Mouse (Mus musculus) lung, embryonic 14.5 days (tissue): ENCODE measurements around the gene Timp2. TPM values are rescaled to one million over a fixed set of nuclear protein-coding genes. Genes with fewer than 3 reads are reported as not detected.

Experiments
- ATAC-seq: fragments of 200-750 bp; cut with Nextera tagmentation; 2 replicates; pipeline ENCODE4 v1.8.0; 2017; ENCODE audit warnings: mild to moderate bottlenecking, moderate TSS enrichment, moderate library complexity; ENCODE audit not compliant: insufficient read depth
- DNase-seq: peaks from one replicate; pipeline ENCODE4 v3.0.0-alpha.2; 2015
- H3K27ac ChIP-seq: fragments of 300-500 bp; sonication (generic); 2 replicates; pipeline ENCODE4 v1.5.1; 2014; ENCODE audit warnings: low read depth, mild to moderate bottlenecking, moderate library complexity
- H3K27me3 ChIP-seq: fragments of 300-500 bp; sonication (generic); 2 replicates; pipeline ENCODE4 v1.6.1; 2014; ENCODE audit warnings: low read length, control low read depth; ENCODE audit not compliant: insufficient read depth
- H3K36me3 ChIP-seq: fragments of 300-500 bp; sonication (generic); 2 replicates; pipeline ENCODE4 v1.6.1; 2014; ENCODE audit warnings: control low read depth; ENCODE audit not compliant: insufficient read depth
- H3K4me1 ChIP-seq: fragments of 300-500 bp; sonication (generic); 2 replicates; pipeline ENCODE4 v1.6.1; 2014; ENCODE audit warnings: antibody characterized with exemption, control low read depth; ENCODE audit not compliant: insufficient read depth
- H3K4me2 ChIP-seq: fragments of 300-500 bp; sonication (generic); 2 replicates; pipeline ENCODE4 v1.6.1; 2014; ENCODE audit warnings: mild to moderate bottlenecking
- H3K4me3 ChIP-seq: fragments of 300-500 bp; sonication (generic); 2 replicates; pipeline ENCODE4 v1.5.1; 2014; ENCODE audit warnings: low read depth, low read length
- H3K9ac ChIP-seq: fragments of 300-500 bp; sonication (generic); 2 replicates; pipeline ENCODE4 v1.6.1; 2014
- H3K9me3 ChIP-seq: fragments of 300-500 bp; sonication (generic); 2 replicates; pipeline ENCODE4 v1.6.1; 2016; ENCODE audit warnings: low read depth, low read length, control low read depth
- CTCF ChIP-seq: IDR thresholded peaks from 2 replicates; pipeline ENCODE4 v1.5.1; 2016; ENCODE audit warnings: antibody characterized with exemption, low read depth
- WGBS: fragments of 180-500 bp; shearing (Covaris S2); extraction: QIAGEN DNeasy Blood & Tissue Kit; methylation state at CpG from one replicate; pipeline ENCODE4 v1.1.7; 2014; 5-methylcytosine and 5-hydroxymethylcytosine counted together
- polyA plus RNA-seq: library from polyadenylated mRNA; unstranded; fragments of >200 nt; fragmentation: Nextera tagmentation; extraction: Ambion mirVana; gene quantifications from 2 replicates; pipeline ENCODE4 v1.2.1, GENCODE M21; 2014

The Timp2 gene
- polyA plus RNA-seq, 1 experiment from 2014 or later, result 90.4 TPM

DNA sequence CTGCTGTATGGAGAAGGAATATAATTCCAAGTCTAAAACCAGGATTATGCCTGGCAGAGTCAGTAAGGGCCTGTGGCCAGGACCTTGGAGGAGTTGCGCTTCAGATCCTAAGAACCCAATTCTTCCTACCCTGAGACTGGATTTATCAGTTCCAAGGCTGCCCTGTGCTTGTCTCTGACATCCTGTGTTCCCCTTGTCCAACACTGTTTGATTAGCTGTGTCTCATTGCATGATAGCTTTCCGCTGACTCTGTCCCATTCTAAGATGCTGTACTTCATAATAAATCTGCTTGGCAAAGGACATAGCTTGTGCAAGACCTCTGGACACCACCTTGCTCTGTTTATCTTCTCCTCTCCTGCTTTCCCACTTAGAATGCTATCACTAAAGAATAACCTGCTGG is 8.1 kb downstream of the Timp2 start:
- no peak overlapping the region for H3K4me2 ChIP-seq
- ATAC-seq (no peak), DNase-seq (no peak)
- no peak overlapping the region for H3K9ac ChIP-seq
- H3K9me3 ChIP-seq, result no peaks in the 10 kb centered on the region
- H3K27ac ChIP-seq, result no peak overlapping the region
- no peaks in the 10 kb centered on the region for H3K27me3 ChIP-seq
- H3K4me3 ChIP-seq, result no peak overlapping the region
- peaks cover 20% of the 10 kb centered on the region for H3K4me1 ChIP-seq
- 74% methylated on average over 2 of the region's 2 CpGs for WGBS
- peaks cover 7% of the 10 kb centered on the region; the same call in 1 of the 2 replicates for H3K36me3 ChIP-seq
- TF ChIP-seq CTCF, result no peak

DNA sequence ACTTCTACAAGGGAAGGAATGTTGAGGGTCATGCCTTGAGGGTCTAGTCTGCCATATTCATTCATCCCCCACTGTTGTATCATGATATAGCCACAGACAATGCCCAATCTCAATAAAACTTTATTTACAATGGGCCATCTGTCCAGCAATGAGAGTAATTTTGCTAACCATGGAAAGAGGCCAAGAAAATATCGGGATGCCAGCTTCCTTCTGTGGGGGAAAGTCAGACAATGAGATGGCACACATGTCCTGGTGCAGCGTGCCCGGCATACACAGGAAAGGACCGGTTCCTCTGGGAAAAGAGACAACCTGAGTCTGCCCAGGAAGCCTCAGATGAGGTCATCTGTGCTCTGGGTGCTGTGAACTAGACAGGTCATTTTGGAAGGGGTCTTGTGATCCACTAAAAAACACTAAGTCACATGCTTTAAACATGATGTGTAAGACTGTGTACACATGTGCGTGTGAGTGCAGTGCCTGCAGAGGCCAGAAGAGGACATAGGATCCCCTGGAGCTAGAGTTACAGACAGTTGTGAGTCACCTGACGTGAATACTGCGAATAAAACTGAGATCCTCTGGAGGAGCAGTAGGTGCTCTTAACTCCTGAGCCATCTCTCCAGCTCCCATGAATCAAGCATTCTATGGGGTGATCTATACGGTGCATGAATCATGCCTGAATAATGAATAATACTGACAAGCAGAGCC is 9.0 kb downstream of the Timp2 start:
- TF ChIP-seq CTCF, result no peak
- Histone ChIP-seq H3K36me3 (no peaks in the 10 kb centered on the region; the same call in 1 of the 2 replicates), H3K9me3 (no peaks in the 10 kb centered on the region), H3K9ac (no peak overlapping the region), H3K4me2 (no peak overlapping the region), H3K27ac (no peak overlapping the region), H3K4me1 (peaks cover 20% of the 10 kb centered on the region), H3K27me3 (no peaks in the 10 kb centered on the region), H3K4me3 (no peak overlapping the region)
- DNase-seq (no peak), ATAC-seq (no peak)
- WGBS, result 84% methylated on average over 8 of the region's 8 CpGs

DNA sequence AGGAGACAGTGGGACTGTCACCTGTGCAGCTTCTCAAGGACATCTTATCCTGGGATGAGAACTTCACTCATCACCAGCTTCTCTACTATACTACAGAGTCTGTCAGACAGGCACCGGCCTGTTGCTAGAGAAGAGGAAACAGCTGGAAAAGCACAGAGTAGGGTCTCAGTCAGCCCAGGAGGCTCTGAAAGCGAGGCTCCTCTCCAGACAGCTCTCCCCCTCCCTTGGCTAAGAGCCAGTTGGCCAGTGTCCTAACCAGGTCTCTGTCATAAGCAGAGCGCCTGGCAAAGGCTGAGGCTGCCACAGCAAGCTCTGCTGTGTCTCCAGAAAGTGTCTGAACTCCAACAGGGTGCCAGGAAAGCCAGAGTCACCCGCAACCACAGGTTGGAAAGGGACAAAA is 9.8 kb downstream of the Timp2 start:
- H3K9ac ChIP-seq, result no peak overlapping the region
- H3K4me3 ChIP-seq, result no peak overlapping the region
- 34% methylated on average over 4 of the region's 4 CpGs for WGBS
- no peaks in the 10 kb centered on the region; the same call in 1 of the 2 replicates for H3K36me3 ChIP-seq
- no peak overlapping the region for H3K4me2 ChIP-seq
- DNase-seq (peak; percentile 80), ATAC-seq (peak; percentile 62)
- no peaks in the 10 kb centered on the region for H3K9me3 ChIP-seq
- H3K27me3 ChIP-seq, result no peaks in the 10 kb centered on the region
- no peak overlapping the region; the same call in 1 of the 2 replicates for H3K27ac ChIP-seq
- H3K4me1 ChIP-seq, result peaks cover 20% of the 10 kb centered on the region
- TF ChIP-seq CTCF, result no peak

DNA sequence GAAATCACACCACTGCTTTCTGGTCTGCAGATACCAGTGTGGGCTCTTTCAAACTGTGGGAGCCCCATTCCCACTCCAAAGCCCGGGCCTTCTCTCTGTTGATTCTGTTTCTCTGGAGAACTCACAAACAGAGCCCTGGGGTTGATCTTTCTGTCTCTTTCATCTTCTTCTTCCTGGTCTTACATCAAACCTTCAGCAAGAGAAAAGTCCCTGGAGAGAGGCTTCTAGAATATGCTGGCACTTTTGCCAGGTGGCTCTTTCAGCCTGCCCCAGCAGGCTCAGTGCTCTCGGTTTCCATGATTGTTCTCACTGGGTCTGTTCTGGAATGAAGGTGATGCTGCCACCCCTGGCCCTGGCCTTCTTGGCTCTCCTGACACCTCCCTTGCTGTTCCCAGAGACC is 11.9 kb downstream of the Timp2 start:
- no peak for TF ChIP-seq CTCF
- Histone ChIP-seq H3K4me3 (no peak overlapping the region), H3K4me1 (peaks cover 12% of the 10 kb centered on the region)

DNA sequence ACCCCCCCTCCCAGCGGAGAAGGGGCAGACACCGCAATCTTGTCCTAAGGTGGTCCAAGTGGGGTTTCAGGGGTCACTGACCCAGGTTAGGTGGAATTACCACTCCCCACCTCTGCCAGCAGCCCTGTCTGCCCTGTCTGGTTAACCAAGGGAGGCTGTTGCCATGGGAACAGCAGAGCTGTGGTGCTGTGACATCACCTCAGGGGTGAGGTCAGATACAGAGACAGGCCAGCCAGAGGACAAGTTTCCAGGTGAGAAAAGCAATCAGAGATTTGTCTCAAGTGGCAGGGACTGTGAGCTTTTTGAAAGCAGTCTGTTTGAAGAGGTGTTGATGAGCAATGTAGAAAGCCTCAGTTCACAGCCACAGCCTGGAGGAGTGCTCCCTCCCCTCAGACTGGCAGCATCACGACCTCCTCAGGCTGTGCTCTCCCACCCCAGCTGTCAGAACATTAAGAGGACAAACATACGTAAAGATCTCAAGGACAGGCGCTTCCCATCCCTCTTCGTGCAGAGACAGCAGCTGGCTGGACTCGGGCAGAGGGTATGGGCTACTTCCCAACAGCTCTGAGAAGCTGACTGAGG is 13.0 kb downstream of the Timp2 start, which contains the start of gene Cep295nl:
Gene Cep295nl (minus strand): TSS at position 101 of the 582 bp plus-strand sequence.
- Histone ChIP-seq H3K4me2 (no peak within 1 kb of the TSS), H3K4me3 (no peak within 1 kb of the TSS), H3K27ac (no peak within 1 kb of the TSS), H3K9me3 (no peaks in the 10 kb centered on the region), H3K4me1 (peaks cover 12% of the 10 kb centered on the region), H3K27me3 (no peaks in the 10 kb centered on the region), H3K9ac (no peak within 1 kb of the TSS), H3K36me3 (no peaks in the 10 kb centered on the region)
- ATAC-seq, result no peak
- 27% methylated on average over 7 of the region's 7 CpGs for WGBS
- peak; percentile 43 for DNase-seq
- TF ChIP-seq CTCF, result no peak

More for the DNA sequence above, 11.9 kb downstream of the Timp2 start:
- Histone ChIP-seq H3K4me2 (no peak overlapping the region), H3K27me3 (no peaks in the 10 kb centered on the region), H3K36me3 (no peaks in the 10 kb centered on the region), H3K9me3 (no peaks in the 10 kb centered on the region), H3K9ac (no peak overlapping the region), H3K27ac (no peak overlapping the region)
- 60% methylated on average over 2 of the region's 2 CpGs for WGBS
- ATAC-seq (no peak), DNase-seq (no peak)

DNA sequence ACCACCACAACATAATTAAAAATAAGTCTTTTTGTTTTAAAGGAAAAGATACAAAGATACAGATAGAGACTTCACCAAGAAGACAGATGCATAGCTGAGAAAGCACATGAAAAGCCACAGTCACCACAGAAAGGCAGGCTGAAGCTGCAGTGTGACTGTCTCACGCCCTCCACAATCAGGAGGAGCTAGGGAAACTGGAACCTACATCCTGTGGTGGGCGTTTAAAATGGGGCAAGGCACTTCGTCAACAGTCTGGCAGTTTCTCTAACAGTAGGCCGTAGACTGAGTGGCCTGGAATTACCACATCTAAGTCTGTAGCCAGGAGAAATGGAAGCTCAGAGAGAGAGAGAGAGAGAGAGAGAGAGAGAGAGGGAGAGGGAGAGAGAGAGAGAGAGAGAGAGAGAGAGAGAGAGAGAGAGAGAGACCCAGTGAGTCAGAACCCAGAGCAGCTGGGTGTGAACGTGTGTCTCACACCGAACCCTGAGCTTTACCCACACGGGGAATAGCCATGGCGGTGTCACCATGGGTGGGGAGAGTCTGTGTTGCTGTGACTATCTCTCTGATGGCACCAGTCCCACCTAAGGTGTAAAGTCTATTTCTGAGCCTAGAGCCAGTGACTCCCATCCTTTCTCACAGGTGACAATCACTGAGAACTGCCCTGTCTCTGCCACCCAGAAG is 17.9 kb downstream of the Timp2 start:
- Histone ChIP-seq H3K4me2 (no peak overlapping the region), H3K4me3 (no peak overlapping the region), H3K27ac (no peak overlapping the region), H3K9ac (no peak overlapping the region), H3K4me1 (no peaks in the 10 kb centered on the region), H3K36me3 (peaks cover 13% of the 10 kb centered on the region), H3K9me3 (no peaks in the 10 kb centered on the region), H3K27me3 (no peaks in the 10 kb centered on the region)
- ATAC-seq (no peak), DNase-seq (no peak)
- no peak for TF ChIP-seq CTCF
- WGBS, result 64% methylated on average over 8 of the region's 8 CpGs

DNA sequence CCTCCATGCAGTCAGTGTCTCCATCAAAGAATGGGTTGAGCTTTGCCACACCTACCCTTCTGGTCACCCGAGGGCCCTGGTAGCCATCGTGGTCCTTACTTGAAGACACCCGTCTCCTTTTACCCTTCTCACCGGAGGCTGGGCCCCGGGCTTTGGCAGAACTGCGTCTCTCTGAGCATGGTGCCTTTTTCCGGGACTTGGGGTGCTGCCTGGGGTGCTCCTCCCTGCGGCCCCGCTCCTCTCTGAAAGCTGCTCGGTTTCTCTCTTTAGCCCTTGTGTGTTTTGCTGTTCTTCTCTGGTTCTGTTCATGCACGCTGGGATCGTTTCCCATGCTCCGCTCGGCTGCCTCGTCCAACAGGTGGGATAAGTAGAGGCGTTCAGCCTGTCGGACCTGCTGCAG is 22.1 kb downstream of the Timp2 start:
- TF ChIP-seq CTCF, result no peak

More for the DNA sequence above, 22.1 kb downstream of the Timp2 start:
- no peaks in the 10 kb centered on the region for H3K9me3 ChIP-seq
- 82% methylated on average over 17 of the region's 17 CpGs for WGBS
- H3K4me1 ChIP-seq, result no peaks in the 10 kb centered on the region
- DNase-seq, result no peak
- H3K4me3 ChIP-seq, result no peak overlapping the region
- H3K27me3 ChIP-seq, result no peaks in the 10 kb centered on the region
- no peak overlapping the region for H3K27ac ChIP-seq
- H3K36me3 ChIP-seq, result peaks cover 24% of the 10 kb centered on the region
- ATAC-seq, result no peak
- H3K9ac ChIP-seq, result no peak overlapping the region
- no peak overlapping the region for H3K4me2 ChIP-seq
